Mouse (Mus musculus) adrenal gland, postnatal 14 days (tissue): ENCODE measurements around the gene Psap. TPM values are rescaled to one million over a fixed set of nuclear protein-coding genes. Genes with fewer than 3 reads are reported as not detected.
A peak's percentile ranks its signal among the peaks of the same experiment; 100 is the strongest.

ENCODE experiments used
- DNase-seq: peaks from one replicate; pipeline ENCODE4 v3.0.0; 2021; ENCODE audit warnings: mixed read lengths
- total RNA-seq: library from RNA; stranded (reverse); gene quantifications from 2 replicates; pipeline ENCODE4 v1.2.3, GENCODE M21; 2021

The Psap gene
- total RNA-seq, 1 experiment from 2014 or later, result 876 TPM

GRCm38 (mm10) chr10:60287161-60287560 is 9.7 kb downstream of the Psap start:
- DNase-seq, result no peak

GRCm38 (mm10) chr10:60287726-60288125 is 10.3 kb downstream of the Psap start:
- no peak for DNase-seq

- DNase-seq, result no peak
These were observed 11.8 kb downstream of the Psap start for GRCm38 (mm10) chr10:60289216-60289615.

- DNase-seq, result no peak
These were observed 12.8 kb downstream of the Psap start for GRCm38 (mm10) chr10:60290026-60290738.

- no peak for DNase-seq
These were observed 13.3 kb downstream of the Psap start for GRCm38 (mm10) chr10:60290739-60291110.

- DNase-seq, result no peak
These were observed 14.8 kb downstream of the Psap start for GRCm38 (mm10) chr10:60292209-60292608.

GRCm38 (mm10) chr10:60294621-60295020 is 17.2 kb downstream of the Psap start:
- DNase-seq, result no peak

- DNase-seq, result no peak
These were observed 17.9 kb downstream of the Psap start for GRCm38 (mm10) chr10:60295356-60295755.

- DNase-seq, result no peak
These were observed 18.6 kb downstream of the Psap start for GRCm38 (mm10) chr10:60296027-60296426.

- no peak for DNase-seq
These were observed 22.2 kb downstream of the Psap start for GRCm38 (mm10) chr10:60299636-60300035.

GRCm38 (mm10) chr10:60303419-60303818 is 26.0 kb downstream of the Psap start:
- DNase-seq, result no peak

GRCm38 (mm10) chr10:60304854-60305628 is 27.6 kb downstream of the Psap start:
- DNase-seq, result peak; percentile 86

- no peak for DNase-seq
These were observed 33.2 kb downstream of the Psap start for GRCm38 (mm10) chr10:60310629-60311028.

GRCm38 (mm10) chr10:60313606-60314005 is 36.2 kb downstream of the Psap start:
- DNase-seq, result no peak

GRCm38 (mm10) chr10:60316166-60316565 is 38.7 kb downstream of the Psap start:
- no peak for DNase-seq

- peak; percentile 32 for DNase-seq
These were observed 51.7 kb downstream of the Psap start for GRCm38 (mm10) chr10:60328963-60329650.

GRCm38 (mm10) chr10:60334583-60334982 is 57.2 kb downstream of the Psap start:
- DNase-seq, result no peak

- no peak for DNase-seq
These were observed 57.6 kb downstream of the Psap start for GRCm38 (mm10) chr10:60335021-60335420.

- DNase-seq, result no peak
These were observed 64.1 kb downstream of the Psap start for GRCm38 (mm10) chr10:60341528-60341927.

GRCm38 (mm10) chr10:60344111-60344510 is 66.7 kb downstream of the Psap start:
- DNase-seq, result no peak

GRCm38 (mm10) chr10:60346056-60346455 is 68.6 kb downstream of the Psap start:
- no peak for DNase-seq

- DNase-seq, result peak; percentile 90
These were observed 69.4 kb downstream of the Psap start, which contains the start of gene Vsir for GRCm38 (mm10) chr10:60346701-60347405. TSS of gene Vsir (plus strand) at chr10:60346851.
